Mouse (Mus musculus): Measurements from ENCODE around the gene Med31.

Med31 gene

DNA sequence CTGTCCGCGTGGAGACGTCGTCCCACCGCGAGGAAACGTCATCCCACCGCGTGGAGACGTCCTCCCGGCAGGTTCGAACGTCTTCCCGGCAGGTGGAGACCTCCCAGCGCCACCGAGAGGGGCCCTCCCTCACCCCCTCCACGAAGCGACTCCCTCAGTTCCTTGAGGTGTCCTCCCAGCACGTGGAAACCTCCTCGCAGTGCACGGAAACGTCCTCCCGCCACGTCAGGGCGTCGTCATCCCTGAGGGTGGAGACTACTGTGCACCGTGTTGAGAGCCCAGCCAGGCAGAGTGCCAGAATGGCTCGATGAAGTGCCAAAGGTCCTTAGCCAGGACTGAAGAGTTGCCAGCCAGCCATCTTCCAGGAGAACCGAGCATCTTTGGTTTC lies at the start of gene Med31:
Gene Med31, minus strand, starts transcription at position 183 of the 388 bp plus-strand sequence.
- peak; percentile 74 to 75 for DNase-seq (ENCODE audit: low spot score in 2 of 2)

DNA sequence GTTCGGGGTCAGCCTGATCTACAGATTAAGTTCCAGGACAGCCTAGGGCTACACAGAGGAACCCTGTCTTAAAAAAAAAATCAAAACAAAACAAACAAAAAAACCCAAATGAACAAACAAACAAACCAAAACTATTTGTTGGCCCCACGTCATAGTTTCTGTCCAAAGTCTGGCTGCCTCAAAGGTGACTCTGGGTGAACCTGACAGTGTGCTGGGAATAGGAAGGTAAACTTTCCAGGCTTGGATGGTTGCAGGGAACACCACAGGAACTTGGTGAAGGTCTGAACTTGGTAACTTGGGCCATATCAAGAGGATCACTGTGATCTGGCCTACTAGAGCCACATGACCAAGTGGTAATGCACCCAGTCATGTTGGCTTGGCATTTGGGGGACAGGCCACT lies 41.0 kb upstream of the Med31 start:
- no peak for DNase-seq (ENCODE audit: low spot score in 2 of 2)

DNA sequence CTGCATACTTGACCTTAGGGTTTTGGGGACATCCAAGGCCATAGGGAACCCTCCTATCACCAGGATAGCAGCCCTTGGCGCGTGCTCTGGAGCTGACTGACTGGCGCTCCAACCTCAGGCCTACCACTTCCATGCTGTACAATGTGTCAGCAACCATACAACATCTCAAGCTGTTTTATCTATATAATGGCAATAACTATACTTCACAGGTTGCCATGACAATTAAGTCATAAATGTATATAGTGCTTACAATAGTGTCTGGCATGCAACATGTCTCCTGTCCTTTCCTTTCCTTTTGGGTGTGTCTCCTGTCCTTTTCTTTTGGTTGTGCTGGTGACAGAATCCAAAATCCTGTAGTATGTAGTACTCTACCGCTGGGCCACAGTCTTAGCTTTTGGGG lies 40.2 kb upstream of the Med31 start:
- DNase-seq (ENCODE audit: low spot score in 2 of 2), result no peak

DNA sequence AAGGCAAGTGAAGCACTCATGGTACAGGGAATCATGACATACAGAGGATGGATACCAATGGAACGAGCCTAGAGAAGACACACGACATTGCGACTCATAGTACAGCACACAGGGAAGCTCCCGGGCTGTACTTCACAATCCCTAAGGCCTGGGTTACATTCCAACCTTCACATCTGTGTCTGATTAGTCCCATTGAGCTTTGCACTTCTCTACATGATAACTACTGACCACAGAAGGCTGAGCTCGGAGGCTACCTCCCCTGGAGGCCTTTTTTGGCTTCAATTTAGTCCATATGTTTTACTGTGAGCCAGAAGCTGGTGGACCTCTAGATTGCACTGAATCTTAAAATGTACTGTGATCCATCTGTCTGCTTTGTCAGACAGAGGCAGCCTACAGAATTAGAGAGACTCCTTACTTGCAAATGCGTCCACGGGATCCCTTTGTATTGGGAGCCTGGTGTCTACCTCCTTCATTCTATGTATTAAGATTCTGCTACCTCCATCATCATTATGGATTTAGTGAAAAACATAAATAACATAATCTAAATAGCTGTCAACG lies 29.9 kb upstream of the Med31 start:
- DNase-seq (ENCODE audit: low spot score in 2 of 2), result no peak

DNA sequence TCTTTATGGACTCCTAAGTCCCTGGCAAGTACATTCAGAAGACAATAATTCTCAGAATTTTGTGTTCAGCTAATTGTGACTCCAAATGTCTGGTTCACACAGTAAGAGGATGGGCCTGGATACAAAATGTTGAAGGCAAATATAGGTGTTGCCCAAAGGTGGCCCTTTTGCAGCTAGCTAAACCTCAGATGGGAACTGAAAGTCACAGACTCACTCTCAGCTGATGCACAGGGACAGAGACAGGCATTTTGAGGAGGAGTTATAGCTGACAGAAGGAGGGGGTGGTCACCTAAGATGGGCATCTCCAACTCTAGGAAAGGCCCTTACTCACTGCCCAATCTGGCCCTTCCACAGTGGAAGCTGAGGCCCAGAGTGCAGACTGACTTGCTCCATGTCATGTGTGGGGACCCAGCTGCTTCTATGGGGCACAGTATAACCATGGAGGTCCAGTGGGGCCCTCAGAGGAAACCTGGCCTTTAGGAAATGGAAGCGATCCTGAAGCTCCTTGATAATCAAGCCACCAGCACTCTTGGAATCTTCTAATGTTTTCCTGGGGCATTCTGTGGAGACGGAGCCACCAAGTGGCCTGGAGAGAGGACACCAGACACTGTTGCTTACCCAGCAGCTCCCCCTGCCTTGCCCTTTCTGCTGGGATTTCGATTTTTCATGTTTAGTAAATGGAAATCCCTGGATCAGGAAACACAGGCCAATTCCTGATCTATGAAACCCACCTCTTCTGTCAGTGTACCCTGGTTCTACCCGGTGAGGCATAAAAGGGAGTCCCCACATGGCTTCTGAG lies 24.9 kb upstream of the Med31 start:
- no peak for DNase-seq (ENCODE audit: low spot score in 2 of 2)

DNA sequence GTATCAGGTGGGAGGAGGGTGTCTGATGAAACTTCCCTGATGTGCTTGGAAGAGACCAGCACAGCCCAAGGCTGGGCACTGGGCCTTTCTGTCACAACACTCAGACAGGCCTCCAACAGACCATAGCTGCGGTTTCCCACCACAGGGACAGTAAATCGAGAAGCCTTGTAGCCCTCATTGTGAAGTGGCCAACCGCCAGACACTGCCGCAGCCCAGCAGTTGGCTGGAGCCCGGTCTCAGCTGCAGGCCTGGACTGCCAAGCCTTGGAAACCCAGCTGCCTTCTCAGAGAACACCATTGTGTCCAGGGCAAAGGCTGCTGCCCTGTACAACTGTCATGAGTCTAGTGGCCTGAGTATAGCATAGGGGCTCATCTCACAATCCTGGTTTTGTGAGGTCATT lies 18.6 kb upstream of the Med31 start:
- DNase-seq (ENCODE audit: low spot score in 2 of 2), result no peak

DNA sequence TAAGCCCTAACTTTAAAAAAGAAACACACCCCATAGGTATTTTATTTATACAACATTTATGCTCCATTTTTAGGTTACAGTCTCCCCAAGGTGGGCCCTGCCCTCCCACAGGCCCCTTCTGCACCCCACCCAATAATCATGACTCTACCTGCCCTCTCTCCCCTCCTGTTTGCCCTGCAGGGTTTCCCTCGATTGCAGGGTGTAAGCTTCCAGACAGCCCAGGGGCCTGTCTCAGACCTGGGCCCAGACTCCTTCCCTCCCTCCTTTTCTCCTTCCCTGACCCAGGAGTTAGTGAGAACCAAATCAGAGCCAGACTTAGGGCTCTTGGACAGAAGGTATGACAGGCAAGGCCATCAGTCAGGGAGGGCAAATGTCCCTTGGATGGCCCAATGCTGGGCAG lies 17.6 kb upstream of the Med31 start:
- no peak for DNase-seq (ENCODE audit: low spot score in 2 of 2)

DNA sequence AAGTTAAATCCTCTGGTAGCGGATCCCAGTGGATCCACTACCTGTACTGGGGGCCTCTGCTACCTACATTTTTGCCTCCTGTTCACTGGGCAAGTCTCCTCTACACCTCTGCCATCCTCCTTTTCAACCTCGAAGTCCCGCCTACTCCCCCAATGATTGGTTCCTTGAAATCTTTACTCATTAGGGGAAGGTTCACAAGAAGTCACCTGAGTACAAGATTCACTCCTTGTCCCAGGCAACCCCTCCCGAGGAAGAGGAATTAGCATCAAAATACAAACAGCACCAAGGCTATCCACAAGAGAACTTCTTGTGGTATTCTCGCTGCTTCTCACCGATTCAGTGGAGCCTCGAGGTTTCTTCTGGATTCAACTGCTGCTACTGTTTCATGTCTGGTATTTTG lies 16.7 kb upstream of the Med31 start:
- DNase-seq (ENCODE audit: low spot score in 2 of 2), result no peak

DNA sequence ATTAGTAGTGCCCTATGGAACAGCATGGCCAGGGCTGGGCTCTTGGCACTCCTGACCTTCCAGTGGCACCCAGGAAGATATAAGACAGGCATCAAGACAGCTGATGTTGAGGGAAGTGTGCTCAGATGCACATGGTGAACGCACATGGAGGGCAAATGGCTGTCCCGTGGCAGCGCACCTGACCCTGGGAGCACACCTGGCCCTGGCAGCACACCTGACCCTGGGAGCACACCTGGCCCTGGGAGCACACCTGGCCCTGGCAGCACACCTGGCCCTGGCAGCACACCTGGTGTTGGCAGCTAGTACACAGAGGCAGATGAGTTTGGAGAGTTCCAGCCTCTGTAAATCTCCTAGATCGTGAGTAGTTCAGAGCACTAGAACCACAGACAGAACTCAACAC lies 13.1 kb upstream of the Med31 start:
- no peak for DNase-seq (ENCODE audit: low spot score in 2 of 2)

DNA sequence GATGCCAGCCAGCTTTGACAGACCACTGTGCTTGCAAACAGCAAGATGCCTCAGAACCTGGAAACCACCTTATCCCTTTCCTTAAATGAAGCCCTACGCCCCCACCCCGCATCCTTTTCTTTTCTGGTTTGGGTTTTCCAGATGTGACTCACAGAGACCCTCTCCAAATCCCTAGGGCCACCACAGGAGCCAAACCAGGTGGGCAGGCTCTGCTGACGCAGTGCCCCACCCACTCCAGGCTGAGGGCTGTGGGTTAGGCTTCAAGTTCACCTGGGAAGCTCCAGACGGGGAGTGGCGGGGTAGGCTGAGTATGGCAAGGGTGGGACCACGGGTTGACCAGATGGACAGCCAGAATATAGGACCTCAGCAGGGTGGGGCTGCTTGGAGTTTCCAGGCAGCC lies 11.5 kb upstream of the Med31 start:
- no peak for DNase-seq (ENCODE audit: low spot score in 2 of 2)

DNA sequence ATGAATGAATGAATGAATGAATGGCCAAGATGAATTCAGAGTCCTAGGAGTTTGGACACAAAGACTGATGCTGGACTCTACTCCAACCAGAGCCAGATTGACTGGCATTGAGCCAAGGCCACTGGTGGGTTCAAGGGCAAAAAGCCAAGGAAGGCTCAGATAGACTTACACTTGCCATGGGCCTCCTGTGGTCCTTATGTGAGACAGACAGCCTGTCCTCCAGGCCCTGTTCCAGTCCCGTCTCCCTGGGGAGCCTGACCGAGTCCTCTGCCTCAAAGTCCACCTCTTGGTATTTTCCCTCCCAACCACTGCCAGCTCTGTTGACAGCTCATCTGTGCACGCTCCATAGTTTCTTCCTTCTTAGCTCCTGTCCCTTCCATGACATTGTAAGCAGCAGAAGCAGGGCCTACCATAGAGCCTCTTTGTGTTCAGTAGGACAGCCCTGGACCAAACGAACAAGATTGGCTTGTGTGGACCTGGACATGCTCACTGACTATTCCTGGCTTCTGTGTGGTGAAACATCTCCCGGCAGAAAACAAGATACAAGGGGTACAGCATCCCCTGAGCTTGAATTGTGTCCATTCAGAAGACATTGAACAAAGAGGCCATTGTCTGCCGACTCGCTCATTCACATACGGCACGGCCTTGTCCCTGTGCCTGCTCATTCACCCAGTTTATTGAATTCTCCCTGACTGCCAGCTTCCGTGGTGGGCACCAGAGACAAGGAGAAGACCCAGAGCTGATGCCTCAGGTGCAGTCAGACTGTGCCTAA lies 10.8 kb upstream of the Med31 start:
- DNase-seq (ENCODE audit: low spot score in 2 of 2), result no peak

DNA sequence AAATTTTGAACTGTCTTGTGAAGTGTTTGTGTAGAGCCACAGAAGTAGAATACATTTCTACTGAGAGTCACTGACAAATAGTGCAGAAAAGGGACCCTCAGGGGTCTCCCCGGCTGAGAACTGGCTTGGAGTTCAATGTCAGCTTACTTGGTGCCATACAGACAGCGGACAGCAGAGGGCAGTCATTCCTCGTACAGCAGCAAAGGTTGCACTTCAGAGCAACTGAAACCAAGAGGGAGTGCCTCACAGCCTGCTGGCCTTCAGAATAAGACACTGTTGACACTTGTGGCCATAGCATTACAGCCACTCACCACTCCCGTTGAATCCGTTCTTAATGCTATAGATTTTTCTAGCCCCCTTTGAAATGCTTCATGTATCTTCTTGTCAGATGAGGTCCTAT lies 9.5 kb upstream of the Med31 start:
- peak; percentile 34 to 57 for DNase-seq (ENCODE audit: low spot score in 2 of 2)

DNA sequence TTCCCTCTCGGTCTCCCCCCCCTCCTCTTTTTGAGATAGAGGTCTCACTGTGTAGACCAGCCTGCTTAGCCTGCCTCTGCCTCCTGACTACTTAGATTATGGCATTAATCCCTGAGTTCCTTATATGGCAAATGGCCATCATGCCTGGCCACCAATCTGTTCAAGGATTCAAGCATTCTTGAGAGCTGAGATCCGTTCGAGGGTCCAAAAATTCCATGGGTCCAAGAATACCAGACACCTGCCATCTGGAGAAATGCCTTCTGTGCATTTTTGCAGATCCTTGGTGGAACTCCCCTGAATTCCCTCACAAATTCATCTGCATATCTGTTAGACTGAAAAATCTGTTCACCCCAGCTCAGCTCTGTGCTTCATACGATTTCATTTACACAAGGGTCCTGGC lies 8.0 kb upstream of the Med31 start:
- DNase-seq (ENCODE audit: low spot score in 2 of 2), result no peak

DNA sequence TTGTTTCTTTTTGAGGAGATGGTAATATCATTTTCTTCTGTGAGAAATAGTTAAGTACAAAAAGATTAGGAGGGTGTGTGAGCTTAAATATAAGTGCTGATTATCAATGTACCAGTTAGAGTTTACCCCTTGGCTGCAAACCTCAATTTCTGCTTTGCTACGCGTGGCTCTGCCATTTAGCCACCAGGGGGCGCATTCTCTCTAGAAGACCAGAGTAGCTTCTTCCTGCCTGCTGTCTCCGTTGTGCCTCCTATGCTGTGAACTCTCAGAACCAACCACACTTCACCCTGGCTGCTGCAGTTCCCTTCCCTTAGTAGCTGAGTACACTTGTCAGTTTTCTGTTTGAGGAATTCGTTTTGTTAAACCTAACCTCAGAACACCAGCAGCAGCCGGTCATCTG lies 5.9 kb upstream of the Med31 start:
- peak; percentile 11 to 33 for DNase-seq (ENCODE audit: low spot score in 2 of 2)

DNA sequence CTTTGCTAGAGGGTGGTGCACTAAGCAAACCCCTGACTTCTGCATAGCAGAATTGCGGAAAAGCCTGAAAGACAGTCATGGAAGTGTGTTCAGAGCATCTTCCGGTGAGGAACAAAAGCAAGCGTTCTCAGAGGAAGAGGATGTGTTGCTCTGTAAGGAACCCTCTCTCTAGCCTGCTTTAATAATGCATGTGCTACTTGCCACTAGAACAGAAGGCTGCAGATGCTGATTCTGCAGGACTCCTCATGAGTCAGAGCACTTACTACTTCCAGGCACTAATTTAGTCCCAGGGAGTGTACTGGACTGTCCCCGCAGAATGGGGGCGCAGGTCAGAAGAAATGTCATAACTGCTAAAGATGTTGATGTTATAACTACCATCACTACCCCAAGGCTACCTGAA lies 1.7 kb upstream of the Med31 start:
- no peak for DNase-seq (ENCODE audit: low spot score in 2 of 2)

DNA sequence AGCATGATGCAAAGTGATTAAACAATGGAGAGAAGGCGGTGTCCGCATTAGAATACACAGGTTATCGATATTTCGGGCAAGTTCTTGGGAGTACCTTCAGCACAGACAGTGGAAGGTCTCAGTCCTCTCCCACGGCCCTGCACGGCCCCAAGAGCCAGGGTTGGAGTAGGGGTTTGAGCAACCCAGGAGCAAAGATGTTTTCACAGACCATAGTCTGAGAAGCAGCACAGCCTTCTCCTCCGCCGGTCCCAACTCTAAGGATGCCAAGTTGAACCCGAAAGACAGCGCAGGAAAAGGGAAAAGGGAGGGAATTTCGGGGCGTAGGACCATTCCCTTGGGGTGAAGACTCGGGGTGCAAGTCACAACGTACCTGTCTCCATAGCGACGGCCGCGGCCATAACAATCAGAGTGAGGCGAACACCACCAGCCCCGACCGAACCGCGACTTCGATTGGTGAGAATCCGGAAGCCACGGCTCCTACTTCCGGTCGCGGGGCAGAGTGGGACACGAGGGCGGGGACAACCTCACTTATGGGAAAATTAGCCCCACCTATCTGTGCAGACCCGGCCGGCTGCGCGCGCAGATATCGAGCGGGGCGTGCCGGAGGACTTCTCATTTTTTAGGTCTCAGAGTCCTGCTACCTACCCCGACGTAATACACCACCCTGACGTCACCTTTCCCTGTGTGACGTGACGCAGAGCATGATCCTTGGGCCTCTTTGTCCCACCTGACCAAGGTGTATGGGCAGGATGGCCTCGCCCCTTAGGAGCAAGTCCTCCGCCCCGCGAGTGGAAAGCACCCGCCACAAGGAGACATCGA lies 592 bp downstream of the Med31 start:
- DNase-seq (ENCODE audit: low spot score in 2 of 2), result peak; percentile 96

DNA sequence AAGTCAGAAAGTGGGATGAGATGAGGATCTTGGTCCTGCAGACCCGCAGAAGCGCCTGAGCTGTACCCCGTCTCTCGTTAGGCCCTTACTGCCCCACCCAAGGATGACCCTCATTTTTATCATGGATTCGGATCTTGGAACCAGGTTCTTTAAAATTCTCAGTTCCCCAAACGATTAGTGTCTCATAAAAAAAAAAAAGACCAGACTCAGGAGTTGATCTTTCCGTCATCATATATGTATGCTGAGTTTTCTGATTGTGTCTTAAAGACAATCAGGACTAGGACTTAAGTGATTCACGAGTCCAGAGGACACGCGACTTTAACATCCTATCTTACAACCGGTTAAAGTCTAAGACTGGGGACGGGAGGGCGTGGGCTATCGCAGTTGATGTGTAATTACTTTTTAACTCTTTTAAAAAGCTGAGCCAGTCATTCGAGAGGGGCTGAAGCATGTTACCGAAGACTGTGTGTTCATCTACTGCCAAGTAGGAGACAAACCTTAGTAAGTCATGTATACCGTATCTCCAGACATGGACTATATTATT lies 7.5 kb downstream of the Med31 start:
- no peak for DNase-seq (ENCODE audit: low spot score in 2 of 2)

DNA sequence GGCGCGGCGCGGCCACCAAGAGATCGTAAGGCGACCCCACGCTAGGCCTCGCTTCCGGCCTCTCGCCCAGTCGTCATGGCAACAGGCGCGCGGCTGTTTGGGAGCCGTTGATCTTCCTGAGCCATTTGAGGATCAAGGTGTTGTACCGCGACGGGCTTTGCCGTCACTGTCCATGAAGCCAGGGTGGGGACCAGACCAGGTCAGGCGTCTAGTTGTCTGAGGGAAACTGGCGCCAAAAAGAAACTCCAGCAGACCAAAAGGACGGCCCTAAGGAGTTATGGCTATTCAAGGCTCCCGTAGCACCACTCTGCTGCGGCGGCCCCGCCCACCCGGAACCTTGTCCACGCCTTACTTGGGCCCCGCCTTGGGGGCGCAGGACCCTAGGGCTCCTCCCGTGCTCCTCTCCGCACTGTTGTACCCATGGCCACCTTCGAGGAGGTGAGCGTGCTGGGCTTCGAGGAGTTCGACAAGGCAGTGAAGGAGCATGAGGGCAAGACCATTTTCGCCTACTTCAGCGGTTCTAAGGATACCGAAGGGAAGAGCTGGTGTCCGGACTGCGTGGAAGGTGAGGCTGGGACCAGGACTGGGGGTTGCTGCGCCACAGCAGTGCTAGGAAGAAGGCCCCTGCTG lies 8.1 kb downstream of the Med31 start, which contains the start of the genes 4933427D14Rik and Txndc17:
Gene 4933427D14Rik, minus strand, starts transcription at position 256 of the 630 bp plus-strand sequence.
Gene Txndc17, plus strand, starts transcription at position 344 of the 630 bp plus-strand sequence.
- peak; percentile 91 to 92 for DNase-seq (ENCODE audit: low spot score in 2 of 2)

DNA sequence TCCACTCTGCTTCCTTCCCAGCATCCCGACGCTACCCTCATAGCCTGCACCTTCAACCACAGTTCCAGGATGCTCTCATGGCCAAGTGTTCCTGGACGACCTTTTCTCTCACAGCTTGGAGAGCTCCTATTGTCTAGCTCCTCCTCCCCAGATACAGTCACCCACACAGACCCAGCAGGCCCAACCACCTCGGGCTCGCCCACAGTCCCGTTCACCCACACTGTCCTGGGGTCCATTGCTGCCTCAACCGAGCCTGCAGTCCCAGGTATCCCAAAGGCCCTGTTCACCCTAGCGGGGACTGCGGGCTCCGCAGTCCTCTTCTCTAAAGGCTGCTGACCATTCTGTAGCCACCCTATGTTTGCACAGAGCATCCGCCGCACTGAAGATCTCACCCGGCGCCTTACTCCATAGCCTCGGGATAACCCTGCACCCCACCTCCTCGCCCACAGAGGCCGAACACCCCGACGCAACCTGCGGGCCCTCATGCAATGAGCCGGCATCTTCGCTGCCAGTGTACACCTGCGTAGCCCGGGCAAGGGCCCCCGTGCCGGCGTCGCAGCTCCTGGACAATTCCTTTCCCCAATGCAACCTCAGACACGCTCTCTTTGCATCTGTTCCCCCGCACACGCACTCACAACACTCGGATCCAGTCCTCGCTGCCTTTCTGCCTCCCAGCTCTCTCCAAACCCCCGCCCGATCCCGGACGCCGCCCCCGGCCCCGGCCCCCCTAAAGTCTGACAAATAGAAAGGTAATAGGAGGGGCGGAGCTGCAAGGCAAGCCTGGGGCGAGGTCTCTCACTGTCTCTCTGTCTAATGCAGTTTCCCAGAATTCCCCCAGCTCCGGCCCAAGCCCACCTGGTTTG lies 8.8 kb downstream of the Med31 start, which contains the start of gene Gm43951:
Gene Gm43951, minus strand, starts transcription at position 500 of the 863 bp plus-strand sequence.
- DNase-seq (ENCODE audit: low spot score in 2 of 2), result peak in 1 of 2 experiments; percentile 14

DNA sequence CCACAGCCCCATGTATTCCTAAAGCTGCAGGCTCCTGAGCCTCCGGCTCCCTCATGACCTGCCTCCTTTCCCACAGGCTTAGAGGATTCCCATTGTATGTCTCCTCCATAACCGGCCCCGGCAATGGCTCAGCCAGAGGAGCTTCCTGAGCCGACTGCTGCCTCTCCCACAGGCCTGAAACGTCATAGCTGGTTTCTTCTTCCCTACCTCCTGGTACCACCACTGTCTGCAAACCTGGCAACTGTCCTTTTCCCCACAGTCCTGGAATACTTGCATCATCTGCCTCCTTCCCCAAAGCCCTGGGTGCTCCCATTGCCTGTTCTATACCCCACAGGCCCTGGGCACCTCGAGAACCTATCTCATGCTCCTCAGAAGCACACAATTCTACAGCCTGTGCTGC lies 10.1 kb downstream of the Med31 start:
- DNase-seq (ENCODE audit: low spot score in 2 of 2), result no peak
